Mouse (Mus musculus): ENCODE results near the gene Tab2. TPM values are rescaled to one million over a fixed set of nuclear protein-coding genes. Genes with fewer than 3 reads are reported as not detected.

Tab2 gene
- polyA plus RNA-seq, 1 experiment: 34.0 TPM

GRCm38 (mm10) chr10:7863411-7863810, 92.6 kb downstream of the Tab2 start:
- Histone ChIP-seq H3K27me3 (ENCODE audit: control insufficient read depth, insufficient read depth, insufficient read length) (peaks cover 9% of the 10 kb centered on the region), H3ac (ENCODE audit: control insufficient read depth, insufficient read length) (no peak overlapping the region), H3K79me2 (ENCODE audit: control insufficient read depth, insufficient read depth) (no peaks in the 10 kb centered on the region), H3K36me3 (ENCODE audit: control insufficient read depth, insufficient read depth) (no peaks in the 10 kb centered on the region), H3K4me2 (ENCODE audit: low read depth) (no peak overlapping the region), H3K4me3 (no peak overlapping the region)
- TF ChIP-seq MAX (IDR thresholded peaks at IDR 0.05; ENCODE audit: low read depth): no peak
- TF ChIP-seq USF1 (IDR thresholded peaks at IDR 0.05; ENCODE audit: low read depth): no peak
- TF ChIP-seq POLR2AphosphoS2 (IDR thresholded peaks at IDR 0.05; ENCODE audit: insufficient read length, low read depth): no peak
- no peak for TF ChIP-seq SRF (IDR thresholded peaks at IDR 0.05; ENCODE audit: control insufficient read depth, insufficient read length, low read depth)
- no peak for TF ChIP-seq TCF12 (IDR thresholded peaks at IDR 0.05; ENCODE audit: insufficient read depth, poor library complexity, severe bottlenecking)
- TF ChIP-seq CEBPB (IDR thresholded peaks at IDR 0.05; ENCODE audit: insufficient read depth, poor library complexity, severe bottlenecking): no peak
- TF ChIP-seq MYOG (IDR thresholded peaks at IDR 0.05; ENCODE audit: control insufficient read depth in 1 of 3, insufficient read depth in 1 of 3, insufficient read length in 2 of 3, low read depth in 2 of 3): no peak
- no peak for TF ChIP-seq TCF3 (IDR thresholded peaks at IDR 0.05; ENCODE audit: insufficient read length, low read depth)
- TF ChIP-seq REST (IDR thresholded peaks at IDR 0.05; ENCODE audit: insufficient read depth, insufficient read length): no peak
- TF ChIP-seq MYOD1 (IDR thresholded peaks at IDR 0.05; ENCODE audit: control insufficient read depth in 1 of 3, insufficient read length in 2 of 3, low read depth in 2 of 3): no peak
- TF ChIP-seq E2F4 (IDR thresholded peaks at IDR 0.05; ENCODE audit: insufficient read depth): no peak

GRCm38 (mm10) chr10:7861937-7862657, 93.9 kb downstream of the Tab2 start:
- Histone ChIP-seq H3K4me2 (ENCODE audit: low read depth) (no peak overlapping the region), H3K79me2 (ENCODE audit: control insufficient read depth, insufficient read depth) (no peaks in the 10 kb centered on the region), H3K36me3 (ENCODE audit: control insufficient read depth, insufficient read depth) (no peaks in the 10 kb centered on the region), H3K27me3 (ENCODE audit: control insufficient read depth, insufficient read depth, insufficient read length) (peaks cover 1% of the 10 kb centered on the region), H3ac (ENCODE audit: control insufficient read depth, insufficient read length) (no peak overlapping the region), H3K4me3 (no peak overlapping the region)
- TF ChIP-seq TCF12 (IDR thresholded peaks at IDR 0.05; ENCODE audit: insufficient read depth, poor library complexity, severe bottlenecking) (no peak), POLR2AphosphoS2 (IDR thresholded peaks at IDR 0.05; ENCODE audit: insufficient read length, low read depth) (no peak), SRF (IDR thresholded peaks at IDR 0.05; ENCODE audit: control insufficient read depth, insufficient read length, low read depth) (no peak), USF1 (IDR thresholded peaks at IDR 0.05; ENCODE audit: low read depth) (no peak), REST (IDR thresholded peaks at IDR 0.05; ENCODE audit: insufficient read depth, insufficient read length) (no peak), POLR2A (IDR thresholded peaks at IDR 0.05; ENCODE audit: insufficient read length, low read depth) (no peak), MAX (IDR thresholded peaks at IDR 0.05; ENCODE audit: low read depth) (no peak), MYOD1 (IDR thresholded peaks at IDR 0.05; ENCODE audit: control insufficient read depth in 1 of 3, insufficient read length in 2 of 3, low read depth in 2 of 3) (no peak), MYOG (IDR thresholded peaks at IDR 0.05; ENCODE audit: control insufficient read depth in 1 of 3, insufficient read depth in 1 of 3, insufficient read length in 2 of 3, low read depth in 2 of 3) (no peak), E2F4 (IDR thresholded peaks at IDR 0.05; ENCODE audit: insufficient read depth) (no peak), TCF3 (IDR thresholded peaks at IDR 0.05; ENCODE audit: insufficient read length, low read depth) (no peak), CEBPB (IDR thresholded peaks at IDR 0.05; ENCODE audit: insufficient read depth, poor library complexity, severe bottlenecking) (no peak)

- Histone ChIP-seq H3ac (ENCODE audit: control insufficient read depth, insufficient read length) (no peak overlapping the region), H3K36me3 (ENCODE audit: control insufficient read depth, insufficient read depth) (no peaks in the 10 kb centered on the region), H3K79me2 (ENCODE audit: control insufficient read depth, insufficient read depth) (no peaks in the 10 kb centered on the region), H3K27me3 (ENCODE audit: control insufficient read depth, insufficient read depth, insufficient read length) (no peaks in the 10 kb centered on the region), H3K4me2 (ENCODE audit: low read depth) (no peak overlapping the region), H3K4me3 (no peak overlapping the region)
- no peak for TF ChIP-seq MYOD1 (IDR thresholded peaks at IDR 0.05; ENCODE audit: control insufficient read depth in 1 of 3, insufficient read length in 2 of 3, low read depth in 2 of 3)
- no peak for TF ChIP-seq POLR2AphosphoS2 (IDR thresholded peaks at IDR 0.05; ENCODE audit: insufficient read length, low read depth)
- TF ChIP-seq MYOG (IDR thresholded peaks at IDR 0.05; ENCODE audit: control insufficient read depth in 1 of 3, insufficient read depth in 1 of 3, insufficient read length in 2 of 3, low read depth in 2 of 3): no peak
- no peak for TF ChIP-seq MAX (IDR thresholded peaks at IDR 0.05; ENCODE audit: low read depth)
- no peak for TF ChIP-seq SRF (IDR thresholded peaks at IDR 0.05; ENCODE audit: control insufficient read depth, insufficient read length, low read depth)
- no peak for TF ChIP-seq TCF12 (IDR thresholded peaks at IDR 0.05; ENCODE audit: insufficient read depth, poor library complexity, severe bottlenecking)
- no peak for TF ChIP-seq E2F4 (IDR thresholded peaks at IDR 0.05; ENCODE audit: insufficient read depth)
- TF ChIP-seq REST (IDR thresholded peaks at IDR 0.05; ENCODE audit: insufficient read depth, insufficient read length): no peak
- no peak for TF ChIP-seq CEBPB (IDR thresholded peaks at IDR 0.05; ENCODE audit: insufficient read depth, poor library complexity, severe bottlenecking)
- TF ChIP-seq POLR2A (IDR thresholded peaks at IDR 0.05; ENCODE audit: insufficient read length, low read depth): no peak
- TF ChIP-seq TCF3 (IDR thresholded peaks at IDR 0.05; ENCODE audit: insufficient read length, low read depth): no peak
Observed at GRCm38 (mm10) chr10:7861259-7861936, 94.6 kb downstream of the Tab2 start.

- Histone ChIP-seq H3K27me3 (ENCODE audit: control insufficient read depth, insufficient read depth, insufficient read length) (no peaks in the 10 kb centered on the region), H3K4me3 (no peak overlapping the region), H3K4me2 (ENCODE audit: low read depth) (no peak overlapping the region), H3K79me2 (ENCODE audit: control insufficient read depth, insufficient read depth) (no peaks in the 10 kb centered on the region), H3ac (ENCODE audit: control insufficient read depth, insufficient read length) (no peak overlapping the region), H3K36me3 (ENCODE audit: control insufficient read depth, insufficient read depth) (no peaks in the 10 kb centered on the region)
- TF ChIP-seq TCF12 (IDR thresholded peaks at IDR 0.05; ENCODE audit: insufficient read depth, poor library complexity, severe bottlenecking) (no peak), REST (IDR thresholded peaks at IDR 0.05; ENCODE audit: insufficient read depth, insufficient read length) (no peak), E2F4 (IDR thresholded peaks at IDR 0.05; ENCODE audit: insufficient read depth) (no peak), MYOD1 (IDR thresholded peaks at IDR 0.05; ENCODE audit: control insufficient read depth in 1 of 3, insufficient read length in 2 of 3, low read depth in 2 of 3) (no peak), SRF (IDR thresholded peaks at IDR 0.05; ENCODE audit: control insufficient read depth, insufficient read length, low read depth) (no peak), USF1 (IDR thresholded peaks at IDR 0.05; ENCODE audit: low read depth) (no peak), POLR2A (IDR thresholded peaks at IDR 0.05; ENCODE audit: insufficient read length, low read depth) (no peak), TCF3 (IDR thresholded peaks at IDR 0.05; ENCODE audit: insufficient read length, low read depth) (no peak), MAX (IDR thresholded peaks at IDR 0.05; ENCODE audit: low read depth) (no peak)
Observed at GRCm38 (mm10) chr10:7860494-7860893, 95.5 kb downstream of the Tab2 start.

Other genes with a start within 250 kb of the Tab2 start
- 22.6 TPM for gene Katna1, start 230.2 kb downstream of the Tab2 start, polyA plus RNA-seq (2012; fragmentation: generic; extraction: Trizol)
- 22.2 TPM for gene Ginm1, start 163.4 kb downstream of the Tab2 start, polyA plus RNA-seq (2012; fragmentation: generic; extraction: Trizol)
- gene Ppil4, start 163.3 kb downstream of the Tab2 start, polyA plus RNA-seq (2012; fragmentation: generic; extraction: Trizol): 4.2 TPM
- not detected for gene Zc3h12d, start 123.8 kb downstream of the Tab2 start, polyA plus RNA-seq (2012; fragmentation: generic; extraction: Trizol)